Mouse (Mus musculus) 416B (cell line): ENCODE measurements at regions not wholly inside any gene's neighbourhood (a gene's known extent, or its start where the extent isn't known, plus 50 kb on each side); places are given as distances from the start of the nearest gene placed in this dataset.

Experiments
- DNase-seq: peaks from one replicate; pipeline ENCODE4 v3.0.0; 2011; ENCODE audit warnings: low read depth

DNA sequence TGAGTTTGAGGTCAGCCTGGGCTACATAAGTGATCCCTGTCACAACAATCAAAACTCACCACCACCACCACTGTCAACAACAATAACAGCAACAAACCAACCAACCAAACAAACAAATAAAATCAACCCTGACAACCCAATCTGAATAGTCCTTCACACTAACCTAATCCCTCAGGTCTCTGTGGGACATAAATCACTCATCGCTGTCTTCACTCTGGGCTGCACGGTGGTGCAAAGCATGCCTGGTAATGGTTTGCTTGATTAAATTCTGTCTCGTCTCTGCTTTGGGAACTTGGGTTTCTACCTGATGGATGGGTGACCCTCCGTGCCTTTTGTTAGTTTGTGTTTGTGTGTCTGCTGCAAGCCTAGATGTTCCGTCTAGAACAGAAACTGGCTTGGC, 100.6 kb downstream of the Slc17a6 start:
- DNase-seq: no peak

GRCm38 (mm10) chr7:51723955-51724354, 102.1 kb downstream of the Slc17a6 start:
- peak; percentile 99 for DNase-seq

DNA sequence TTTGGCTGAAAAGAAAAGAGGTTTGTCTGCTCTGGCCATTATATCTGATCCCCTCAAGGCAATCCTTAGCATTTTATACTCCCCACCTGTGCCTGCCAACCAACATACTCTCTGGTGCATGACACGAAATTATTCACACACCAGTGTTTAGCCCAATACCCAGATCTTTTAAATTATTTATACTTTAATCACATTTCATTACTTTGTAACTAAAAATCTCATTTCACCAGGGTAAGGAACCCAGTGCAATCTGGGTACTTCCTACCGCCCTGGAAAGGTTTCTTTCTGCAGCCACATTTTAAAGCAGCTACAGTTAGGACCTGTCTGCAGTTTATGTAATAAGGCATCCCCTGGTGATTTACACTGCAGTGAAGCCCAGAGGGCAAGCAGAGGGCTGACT, 114.5 kb downstream of the Slc17a6 start:
- no peak for DNase-seq

DNA sequence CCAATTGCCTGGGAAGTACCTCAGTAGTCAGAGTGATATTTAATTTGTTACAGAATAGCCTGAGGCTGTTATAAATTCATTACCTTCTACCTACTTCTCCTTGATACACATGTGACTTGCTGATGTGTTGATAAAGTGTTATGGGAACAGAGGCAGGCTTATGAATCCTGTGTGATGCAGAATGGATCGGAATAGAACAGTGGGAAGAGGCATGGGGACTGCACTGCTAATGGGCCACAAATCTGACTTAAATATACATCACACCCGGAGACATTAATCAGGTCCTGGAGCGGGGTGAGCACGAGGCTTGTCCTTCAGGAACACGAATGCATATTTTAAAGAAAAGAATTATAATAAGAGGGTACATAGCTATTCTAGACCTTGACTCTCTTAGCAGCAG, 117.8 kb downstream of the Slc17a6 start:
- no peak for DNase-seq

DNA sequence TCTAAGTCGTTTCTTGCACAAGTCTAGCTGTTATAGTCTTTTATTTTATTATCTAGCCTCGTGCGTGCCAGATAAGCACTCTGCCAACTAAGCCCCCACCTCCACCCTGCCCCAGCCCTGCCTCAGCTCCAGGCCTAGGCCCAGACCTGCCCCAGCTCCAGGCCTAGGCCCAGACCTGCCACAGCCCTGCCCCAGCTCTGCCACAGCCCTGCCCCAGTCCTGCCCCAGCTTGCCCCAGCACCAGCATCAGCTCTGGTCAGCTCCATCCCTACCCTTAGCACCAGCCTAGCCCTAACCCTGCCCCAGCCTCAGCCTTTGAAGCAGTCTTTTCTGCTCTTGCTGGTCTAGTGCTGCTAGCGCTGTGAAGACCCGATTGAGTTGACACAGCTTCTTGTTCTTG, 119.1 kb downstream of the Slc17a6 start:
- DNase-seq: no peak

DNA sequence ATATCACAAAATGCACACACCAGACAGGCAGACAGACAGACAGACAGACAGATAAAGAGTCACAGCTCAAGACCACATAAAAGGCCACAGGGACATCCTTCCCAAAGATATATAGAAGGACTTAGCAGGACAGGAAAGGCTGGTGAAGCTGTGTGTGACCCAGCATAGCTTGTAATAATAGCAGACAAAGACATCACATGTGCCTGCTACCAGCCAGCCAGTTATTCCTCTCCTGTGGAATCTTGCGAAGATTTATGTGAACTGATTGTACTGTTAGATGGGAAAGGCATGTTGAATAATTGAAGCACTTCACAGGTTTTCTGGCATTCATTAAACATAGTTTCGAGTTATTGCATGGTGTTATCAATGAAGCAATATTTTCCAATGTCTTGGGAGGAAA, 119.1 kb upstream of the Gas2 start:
- DNase-seq: no peak

GRCm38 (mm10) chr7:51745598-51745997, 116.2 kb upstream of the Gas2 start:
- DNase-seq: no peak

- no peak for DNase-seq
These were observed 113.0 kb upstream of the Gas2 start for GRCm38 (mm10) chr7:51748633-51749303.

DNA sequence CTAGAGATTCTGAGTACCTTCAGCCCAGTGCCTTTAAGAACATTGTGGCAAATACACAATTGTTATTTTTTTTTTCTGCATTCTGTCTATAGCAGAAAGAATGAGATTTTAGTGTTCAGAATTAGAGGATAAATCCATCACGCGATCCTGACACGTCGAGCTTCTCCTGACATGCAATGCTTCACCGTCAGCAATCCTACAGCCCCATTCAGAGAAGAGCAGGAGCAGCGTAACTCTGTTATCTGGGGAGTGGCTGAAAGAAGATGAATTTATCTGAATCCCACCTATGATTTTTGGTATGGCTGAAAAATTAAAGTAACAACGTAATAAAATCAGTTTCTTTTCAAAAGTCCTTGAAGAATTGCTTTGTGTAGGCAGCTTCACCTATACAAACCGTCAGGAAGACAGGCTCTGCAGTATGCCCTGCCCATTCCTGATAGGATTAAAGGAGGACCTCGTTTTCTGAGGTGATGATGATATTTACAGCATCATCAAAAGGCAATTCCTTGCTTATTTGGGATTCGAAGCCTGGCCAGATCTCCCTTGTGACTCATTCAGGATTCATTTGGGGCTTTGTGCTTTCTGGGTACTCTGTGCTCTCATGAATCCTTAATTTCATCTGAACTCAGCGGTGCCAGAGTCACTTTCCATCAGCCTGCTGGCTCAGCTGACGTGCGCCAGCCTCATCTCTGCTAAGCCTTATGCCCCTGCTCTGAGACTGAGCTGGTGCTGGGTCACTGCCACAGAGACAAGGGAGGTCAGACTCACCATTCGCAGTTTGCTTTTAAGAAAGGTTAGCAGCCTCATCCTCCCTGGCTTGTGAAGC, 112.3 kb upstream of the Gas2 start:
- no peak for DNase-seq

GRCm38 (mm10) chr7:51750271-51750670, 111.5 kb upstream of the Gas2 start:
- peak; percentile 62 for DNase-seq

- no peak for DNase-seq
These were observed 108.8 kb upstream of the Gas2 start for GRCm38 (mm10) chr7:51753062-51753461.

DNA sequence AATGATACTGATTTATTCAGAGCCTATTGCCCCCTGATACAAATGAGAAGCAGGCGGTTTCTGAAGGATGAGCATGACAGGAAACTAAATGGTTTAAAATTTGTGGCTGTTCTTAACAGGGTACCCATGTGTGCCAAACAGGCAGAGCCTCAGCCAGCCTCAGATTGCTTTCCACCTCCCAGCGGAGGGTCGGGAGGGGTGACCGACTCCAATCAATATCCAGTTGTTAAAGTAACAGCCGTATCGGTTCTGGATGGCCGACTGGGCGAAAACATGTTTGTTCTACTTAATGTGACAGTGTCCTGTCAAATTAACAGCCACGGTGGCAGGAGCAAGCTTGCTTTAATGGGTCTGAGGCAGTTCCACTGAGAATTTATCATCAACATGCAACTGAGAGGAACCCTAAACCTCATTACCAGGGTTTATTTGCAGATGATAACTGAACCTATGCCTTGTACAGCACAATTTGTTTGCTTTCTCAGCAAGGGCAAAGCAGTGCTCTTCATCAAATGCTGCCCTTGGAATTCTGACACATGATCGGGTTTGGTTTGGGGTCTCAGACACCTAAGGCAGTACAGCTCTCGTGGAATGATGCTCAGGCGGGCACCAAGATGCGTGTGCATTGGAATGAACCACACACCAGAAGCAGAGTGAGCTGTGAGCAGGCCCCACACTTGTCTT, 107.5 kb upstream of the Gas2 start:
- DNase-seq: no peak

GRCm38 (mm10) chr7:51756218-51756617, 105.6 kb upstream of the Gas2 start:
- peak; percentile 67 for DNase-seq

DNA sequence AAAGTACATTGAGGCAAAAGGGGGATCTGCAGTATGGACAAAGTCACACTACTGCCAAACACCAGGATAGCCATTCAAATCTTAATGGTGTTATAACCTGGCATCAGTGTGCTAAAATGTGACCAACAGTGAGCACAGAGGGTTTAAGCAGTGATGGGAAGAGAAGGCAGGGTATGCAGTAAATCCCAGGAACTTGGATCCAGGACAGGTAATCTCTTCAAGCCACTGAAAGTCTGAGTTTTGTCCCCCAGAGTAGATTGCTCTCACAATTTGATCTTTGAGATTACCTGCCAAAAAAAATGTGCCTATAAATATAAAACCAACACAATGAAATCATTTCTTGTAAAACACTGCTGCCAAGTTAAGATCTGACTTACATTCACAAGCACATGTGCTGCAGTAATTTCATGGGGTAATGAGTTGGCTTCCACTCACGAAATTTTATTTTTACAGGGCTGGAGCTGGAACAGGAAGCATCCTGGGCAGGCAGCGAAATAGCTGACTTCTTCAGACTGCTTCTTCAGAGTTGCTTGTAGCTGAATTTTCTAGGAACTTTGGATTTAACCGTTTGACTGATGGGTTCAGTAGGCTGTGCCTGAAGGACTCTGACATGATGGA, 102.2 kb upstream of the Gas2 start:
- DNase-seq: no peak

DNA sequence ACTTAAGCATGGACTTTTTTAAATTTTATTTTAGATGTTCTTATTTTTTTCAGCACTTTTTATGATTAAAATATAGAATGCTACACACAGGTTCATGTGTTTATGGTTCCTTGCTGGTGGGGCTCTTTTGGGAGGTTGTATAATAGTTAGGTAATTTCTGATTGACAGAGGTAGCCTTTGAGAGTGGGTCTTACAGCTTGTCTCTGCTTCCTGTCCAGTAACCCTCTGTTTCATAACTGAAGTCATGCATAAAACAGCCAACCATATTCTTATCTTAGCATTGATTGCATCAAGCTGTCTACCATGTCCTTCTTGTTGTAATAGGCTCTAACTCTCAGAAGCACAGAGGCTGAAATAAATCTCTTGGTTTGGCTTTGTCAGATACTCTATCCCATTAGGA, 94.7 kb upstream of the Gas2 start:
- DNase-seq: peak; percentile 52

- no peak for DNase-seq
These were observed 89.6 kb upstream of the Gas2 start for GRCm38 (mm10) chr7:51771895-51772871.

DNA sequence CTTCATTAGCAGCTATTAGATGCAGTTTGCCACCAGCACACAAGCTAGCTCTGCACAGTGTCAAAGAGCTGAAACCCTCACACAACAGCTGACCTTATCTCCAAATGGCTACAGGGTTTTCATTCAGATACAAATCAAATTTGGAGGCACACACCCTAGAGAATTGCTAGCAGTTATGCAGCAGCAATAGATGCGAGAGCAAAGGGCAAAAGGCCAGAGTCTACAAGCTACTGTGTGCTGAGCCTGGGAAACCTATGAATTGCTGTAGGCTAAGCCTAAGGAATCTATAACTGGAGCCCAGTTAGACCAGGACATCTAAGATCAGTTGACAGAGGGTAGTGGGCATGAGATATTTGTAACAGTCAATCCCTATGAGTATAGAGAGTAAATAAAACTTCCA, 85.8 kb upstream of the Gas2 start:
- DNase-seq: no peak

DNA sequence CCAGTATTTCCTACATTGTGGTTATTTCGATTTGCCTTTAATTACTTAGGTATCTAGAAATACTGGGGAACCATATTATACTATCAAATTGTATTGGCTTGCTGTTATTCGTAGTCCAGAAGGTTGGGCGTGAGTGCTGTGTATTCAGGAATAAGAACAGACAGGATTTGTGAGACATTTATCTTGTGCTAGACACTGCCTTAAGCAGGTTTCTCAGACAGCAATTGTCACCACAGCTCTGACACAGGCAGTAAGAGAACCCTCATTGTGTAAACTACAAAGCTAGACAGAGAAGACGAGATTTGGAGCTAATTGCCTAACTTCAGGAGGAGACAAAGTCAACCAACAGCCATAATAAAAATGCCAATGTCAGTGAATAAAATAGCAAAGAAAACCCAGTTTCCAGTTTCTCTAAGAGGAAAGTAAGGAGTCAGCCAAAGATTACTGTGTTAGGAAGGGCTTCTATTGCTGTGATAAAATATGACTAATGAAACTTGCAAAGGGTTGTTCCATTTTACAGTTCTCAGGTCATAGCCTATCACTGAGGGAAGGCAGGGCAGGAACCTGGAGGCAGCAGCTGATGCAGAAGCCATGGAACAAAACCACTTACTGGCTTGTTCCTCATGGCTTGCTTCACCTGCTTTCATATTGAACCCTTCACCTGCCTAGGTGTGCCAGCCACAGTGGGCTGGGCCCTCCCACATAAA, 78.6 kb upstream of the Gas2 start:
- no peak for DNase-seq

DNA sequence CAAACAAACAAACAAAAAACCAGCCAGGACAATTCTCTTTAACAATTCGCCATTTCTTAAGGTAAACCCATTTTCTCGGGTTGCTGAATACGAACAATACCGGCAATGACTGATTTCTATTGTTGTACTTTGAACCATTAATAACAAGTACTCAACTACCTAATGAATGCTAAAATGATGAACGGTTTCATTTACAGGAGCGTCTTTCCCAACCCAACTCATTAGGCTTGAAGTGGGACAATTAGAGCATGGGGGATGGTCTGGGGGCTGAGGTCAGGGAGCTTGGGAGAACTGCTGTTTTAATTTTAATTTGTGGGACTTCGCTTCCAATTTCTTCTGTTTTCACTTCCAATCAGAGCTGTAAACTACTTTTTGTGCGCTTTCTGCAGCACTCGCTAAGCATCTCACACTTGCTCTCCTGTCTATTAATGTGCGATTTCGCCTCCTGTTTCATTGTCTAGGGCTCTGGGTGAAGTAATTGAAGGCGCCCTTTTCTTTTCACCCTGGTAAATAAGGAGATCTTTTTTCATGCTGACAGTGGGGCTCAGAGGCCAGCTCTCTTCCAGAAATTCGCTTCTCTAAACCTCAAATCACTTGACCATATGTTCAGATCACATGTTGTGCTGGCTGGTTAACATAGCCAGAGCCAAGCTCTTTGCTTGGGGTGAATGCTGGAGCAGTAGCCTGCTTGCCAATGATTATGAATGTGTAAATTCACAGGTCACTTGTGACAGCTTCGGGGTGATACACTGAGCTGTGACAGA, 77.7 kb upstream of the Gas2 start:
- no peak for DNase-seq
